Mouse (Mus musculus) MEL (cell line): Measurements from ENCODE around the gene Aldh1a2. TPM values are rescaled to one million over a fixed set of nuclear protein-coding genes. Genes with fewer than 3 reads are reported as not detected.

ENCODE experiments used
- DNase-seq: peaks from one replicate; pipeline ENCODE4 v3.0.0; 2011; ENCODE audit warnings: low read depth, low spot score
- H3K27ac ChIP-seq: 2 replicates; pipeline ENCODE4 v1.5.1; 2012; ENCODE audit warnings: low read depth, mild to moderate bottlenecking, control low read depth, low read length, moderate library complexity; ENCODE audit not compliant: control insufficient read depth
- H3K27me3 ChIP-seq, 2 experiments: fragments of 150-350 bp in 1 of 2; sonication (generic) in 1 of 2; 2 replicates each; pipeline ENCODE4 v1.6.1; 2012; ENCODE audit warnings: low read length in 2 of 2, mild to moderate bottlenecking in 2 of 2, improper control_type of control experiment in 1 of 2, moderate library complexity in 1 of 2; ENCODE audit not compliant: insufficient read depth in 2 of 2, control insufficient read depth in 1 of 2
- H3K36me3 ChIP-seq, 2 experiments: 2 replicates each; pipeline ENCODE4 v1.6.1; 2012 to 2014; ENCODE audit warnings: low read length in 2 of 2, improper control_type of control experiment in 1 of 2, inconsistent platforms in 1 of 2, mild to moderate bottlenecking in 1 of 2; ENCODE audit not compliant: insufficient read depth in 2 of 2, control insufficient read depth in 1 of 2
- H3K4me1 ChIP-seq, 2 experiments: fragments of 150-350 bp in 1 of 2; sonication (generic) in 1 of 2; 2 replicates each; pipeline ENCODE4 v1.6.1; 2012; ENCODE audit warnings: low read length in 2 of 2, improper control_type of control experiment in 1 of 2, mild to moderate bottlenecking in 1 of 2; ENCODE audit not compliant: insufficient read depth in 2 of 2, control insufficient read depth in 1 of 2
- H3K4me3 ChIP-seq, 2 experiments: fragments of 150-350 bp in 1 of 2; sonication (generic) in 1 of 2; 2 replicates each; pipeline ENCODE4 v1.5.1; 2012; ENCODE audit warnings: low read depth in 2 of 2, low read length in 2 of 2, mild to moderate bottlenecking in 2 of 2, moderate library complexity in 2 of 2, control low read depth in 1 of 2, improper control_type of control experiment in 1 of 2; ENCODE audit not compliant: control insufficient read depth in 1 of 2, insufficient read depth in 1 of 2
- H3K79me2 ChIP-seq: 2 replicates; pipeline ENCODE4 v1.6.1; 2012; ENCODE audit warnings: mild to moderate bottlenecking, low read length, moderate library complexity; ENCODE audit not compliant: control insufficient read depth, poor library complexity, insufficient read depth
- H3K9ac ChIP-seq: 2 replicates; pipeline ENCODE4 v1.6.1; 2012; ENCODE audit warnings: low read depth, mild to moderate bottlenecking, control low read depth, low read length, moderate library complexity; ENCODE audit not compliant: control insufficient read depth, poor library complexity, severe bottlenecking
- H3K9me3 ChIP-seq: fragments of 150-350 bp; sonication (generic); replicated peaks from 2 replicates; pipeline ENCODE4 v1.6.1; 2012; ENCODE audit warnings: mild to moderate bottlenecking, low read length, improper control_type of control experiment, moderate library complexity; ENCODE audit not compliant: insufficient read depth
- E2F4 ChIP-seq: IDR thresholded peaks from 2 replicates; pipeline ENCODE4 v1.6.1; 2011; ENCODE audit warnings: low read depth, low read length, improper control_type of control experiment, borderline replicate concordance
- ELF1 ChIP-seq: IDR thresholded peaks from 2 replicates; pipeline ENCODE4 v1.6.1; 2014; ENCODE audit warnings: low read depth, mild to moderate bottlenecking, inconsistent platforms, low read length, improper control_type of control experiment, moderate library complexity
- ETS1 ChIP-seq: IDR thresholded peaks from 2 replicates; pipeline ENCODE4 v1.6.1; 2012; ENCODE audit warnings: low read depth, mild to moderate bottlenecking, inconsistent platforms, low read length, improper control_type of control experiment, moderate library complexity
- GABPA ChIP-seq: IDR thresholded peaks from 2 replicates; pipeline ENCODE4 v1.6.1; 2012; ENCODE audit warnings: low read depth, mild to moderate bottlenecking, inconsistent platforms, low read length, improper control_type of control experiment, moderate library complexity
- GATA1 ChIP-seq: IDR thresholded peaks from 2 replicates; pipeline ENCODE4 v1.6.1; 2011; ENCODE audit warnings: low read depth, low read length, improper control_type of control experiment
- JUND ChIP-seq: IDR thresholded peaks from 2 replicates; pipeline ENCODE4 v1.6.1; 2011; ENCODE audit warnings: low read depth, mild to moderate bottlenecking, improper control_type of control experiment, low read length
- KAT2A ChIP-seq: conservative IDR thresholded peaks from 2 replicates; pipeline ENCODE4 v1.6.1; 2012; ENCODE audit warnings: low read depth, low read length, improper control_type of control experiment, inconsistent platforms
- MAFK ChIP-seq: IDR thresholded peaks from 2 replicates; pipeline ENCODE4 v1.6.1; 2011; ENCODE audit warnings: low read depth, mild to moderate bottlenecking, low read length, improper control_type of control experiment, borderline replicate concordance
- MAX ChIP-seq: IDR thresholded peaks from 2 replicates; pipeline ENCODE4 v1.6.1; 2011; ENCODE audit warnings: low read length, improper control_type of control experiment
- MAZ ChIP-seq: IDR thresholded peaks from 2 replicates; pipeline ENCODE4 v1.6.1; 2012; ENCODE audit warnings: low read depth, mild to moderate bottlenecking, inconsistent platforms, low read length, improper control_type of control experiment
- MXI1 ChIP-seq: IDR thresholded peaks from 2 replicates; pipeline ENCODE4 v1.6.1; 2011; ENCODE audit warnings: mild to moderate bottlenecking, low read depth, low read length, improper control_type of control experiment
- MYC ChIP-seq: IDR thresholded peaks from 2 replicates; pipeline ENCODE4 v1.6.1; 2011; ENCODE audit warnings: low read depth, mild to moderate bottlenecking, low read length, improper control_type of control experiment, moderate library complexity
- NELFE ChIP-seq: IDR thresholded peaks from 2 replicates; pipeline ENCODE4 v1.6.1; 2011; ENCODE audit warnings: low read depth, low read length, improper control_type of control experiment
- POLR2A ChIP-seq, 2 experiments: IDR thresholded peaks; 2 replicates each; pipeline ENCODE4 v1.6.1; 2011 to 2012; ENCODE audit warnings: low read length in 2 of 2, mild to moderate bottlenecking in 2 of 2, control low read depth in 1 of 2, improper control_type of control experiment in 1 of 2, low read depth in 1 of 2, moderate library complexity in 1 of 2; ENCODE audit not compliant: control insufficient read depth in 1 of 2, insufficient read depth in 1 of 2, poor library complexity in 1 of 2
- POLR2AphosphoS2 ChIP-seq: IDR thresholded peaks from 2 replicates; pipeline ENCODE4 v1.6.1; 2011; ENCODE audit warnings: low read length, improper control_type of control experiment
- RAD21 ChIP-seq: IDR thresholded peaks from 2 replicates; pipeline ENCODE4 v1.6.1; 2011; ENCODE audit warnings: mild to moderate bottlenecking, low read depth, low read length, improper control_type of control experiment
- SIN3A ChIP-seq: IDR thresholded peaks from 2 replicates; pipeline ENCODE4 v1.6.1; 2012; ENCODE audit warnings: low read length, improper control_type of control experiment, inconsistent platforms
- SMC3 ChIP-seq: IDR thresholded peaks from 2 replicates; pipeline ENCODE4 v1.6.1; 2011; ENCODE audit warnings: low read depth, low read length, improper control_type of control experiment
- TCF12 ChIP-seq: IDR thresholded peaks from 2 replicates; pipeline ENCODE4 v1.6.1; 2014; ENCODE audit warnings: low read depth, mild to moderate bottlenecking, inconsistent platforms, low read length, improper control_type of control experiment, moderate library complexity
- ZNF384 ChIP-seq: IDR thresholded peaks from 2 replicates; pipeline ENCODE4 v1.6.1; 2012; ENCODE audit warnings: low read depth, mild to moderate bottlenecking, inconsistent platforms, low read length, improper control_type of control experiment
- polyA plus RNA-seq, 2 experiments: library from polyadenylated mRNA; stranded (reverse) in 1 of 2; unstranded in 1 of 2; fragments of >175 nt in 1 of 2; fragments of >200 nt in 1 of 2; gene quantifications; 2 replicates each; pipeline versions ENCODE4 v1.2.1 to v1.2.4; 2012; ENCODE audit warnings: low replicate concordance in 2 of 2, low read depth in 1 of 2; ENCODE audit not compliant: insufficient read length in 2 of 2, insufficient read depth in 1 of 2, missing spikeins in 1 of 2
- total RNA-seq: library from RNA; depleted of rRNA; stranded (reverse); fragments of 300-350 nt; gene quantifications from 2 replicates; pipeline ENCODE4 v1.2.3, GENCODE M21; 2012

Gene Aldh1a2
- total and polyA plus RNA-seq, 3 experiments: not detected

- H3K27me3 ChIP-seq: peaks cover 33 to 35% of the 10 kb centered on the region in 2 experiments
- TF ChIP-seq E2F4 (no peak), GABPA (no peak), MYC (no peak), GATA1 (no peak), RAD21 (no peak), ELF1 (no peak), POLR2AphosphoS2 (no peak), MAFK (no peak), ZNF384 (no peak), POLR2A (IDR thresholded peaks at IDR 0.05; ENCODE audit: control insufficient read depth in 1 of 2, insufficient read depth in 1 of 2, low read depth in 1 of 2, low read length in 2 of 2, poor library complexity in 1 of 2) (no peak)
- TF ChIP-seq, all 39 proteins: peak for 0
- DNase-seq: no peak
- no peak overlapping the region for H3K27ac ChIP-seq
- H3K36me3 ChIP-seq: no peaks in the 10 kb centered on the region
- H3K4me3 ChIP-seq: no peak overlapping the region
- no peaks in the 10 kb centered on the region for H3K79me2 ChIP-seq
- H3K9ac ChIP-seq: no peak overlapping the region
- H3K9me3 ChIP-seq: no peaks in the 10 kb centered on the region
- H3K4me1 ChIP-seq: no peaks in the 10 kb centered on the region
Measured at GRCm38 (mm10) chr9:71288738-71289137, 73.1 kb downstream of the Aldh1a2 start.

GRCm38 (mm10) chr9:71289810-71290209 is 74.2 kb downstream of the Aldh1a2 start:
- H3K27me3 ChIP-seq: peaks cover 29 to 33% of the 10 kb centered on the region in 2 experiments
- DNase-seq: no peak

GRCm38 (mm10) chr9:71290730-71291129 is 75.1 kb downstream of the Aldh1a2 start:
- Histone ChIP-seq H3K79me2 (no peaks in the 10 kb centered on the region), H3K27me3 (peaks cover 24 to 33% of the 10 kb centered on the region in 2 experiments), H3K4me3 (no peak overlapping the region), H3K9me3 (no peaks in the 10 kb centered on the region), H3K9ac (no peak overlapping the region), H3K36me3 (no peaks in the 10 kb centered on the region), H3K27ac (no peak overlapping the region), H3K4me1 (no peaks in the 10 kb centered on the region)
- DNase-seq: no peak
- no peak for TF ChIP-seq ELF1
- no peak for TF ChIP-seq NELFE
- TF ChIP-seq GATA1: no peak
- TF ChIP-seq MYC: no peak

More at GRCm38 (mm10) chr9:71289810-71290209, 74.2 kb downstream of the Aldh1a2 start:
- Histone ChIP-seq H3K36me3 (no peaks in the 10 kb centered on the region), H3K4me3 (no peak overlapping the region), H3K4me1 (no peaks in the 10 kb centered on the region), H3K79me2 (no peaks in the 10 kb centered on the region), H3K27ac (no peak overlapping the region), H3K9ac (no peak overlapping the region), H3K9me3 (no peaks in the 10 kb centered on the region)
- no peak for TF ChIP-seq KAT2A
- TF ChIP-seq SIN3A: no peak
- no peak for TF ChIP-seq JUND
- no peak for TF ChIP-seq POLR2AphosphoS2
- TF ChIP-seq MAFK: no peak
- TF ChIP-seq MXI1: no peak
- TF ChIP-seq MAZ: no peak
- no peak for TF ChIP-seq SMC3
- TF ChIP-seq MAX: no peak
- TF ChIP-seq POLR2A (IDR thresholded peaks at IDR 0.05; ENCODE audit: control insufficient read depth in 1 of 2, insufficient read depth in 1 of 2, low read depth in 1 of 2, low read length in 2 of 2, poor library complexity in 1 of 2): no peak
- no peak for TF ChIP-seq ETS1
- TF ChIP-seq TCF12: no peak
- TF ChIP-seq, all 39 proteins: peak for 0
